Mouse (Mus musculus) heart, embryonic 13.5 days (tissue): Measurements from ENCODE around the gene Olfr149. TPM values are rescaled to one million over a fixed set of nuclear protein-coding genes. Genes with fewer than 3 reads are reported as not detected.

ENCODE experiments used
- ATAC-seq: fragments of 200-750 bp; cut with Nextera tagmentation; 2 replicates; pipeline ENCODE4 v1.8.0; 2017; ENCODE audit warnings: moderate TSS enrichment; ENCODE audit not compliant: insufficient number of reproducible peaks, low FRiP score, low TSS enrichment; ENCODE audit errors: extremely low read depth
- H3K27ac ChIP-seq: fragments of 300-500 bp; sonication (generic); replicated peaks from 2 replicates; pipeline ENCODE4 v1.5.1; 2015; ENCODE audit warnings: moderate library complexity, mild to moderate bottlenecking, inconsistent platforms
- H3K27me3 ChIP-seq: fragments of 300-500 bp; sonication (generic); replicated peaks from 2 replicates; pipeline ENCODE4 v1.6.1; 2015; ENCODE audit warnings: mild to moderate bottlenecking, inconsistent platforms
- H3K36me3 ChIP-seq: fragments of 300-500 bp; sonication (generic); 2 replicates; pipeline ENCODE4 v1.6.1; 2015; ENCODE audit warnings: mild to moderate bottlenecking, inconsistent platforms
- H3K4me1 ChIP-seq: fragments of 300-500 bp; sonication (generic); 2 replicates; pipeline ENCODE4 v1.6.1; 2015; ENCODE audit warnings: inconsistent platforms
- H3K4me2 ChIP-seq: fragments of 300-500 bp; sonication (generic); 2 replicates; pipeline ENCODE4 v1.6.1; 2015; ENCODE audit warnings: inconsistent platforms, mild to moderate bottlenecking, moderate library complexity
- H3K4me3 ChIP-seq: fragments of 300-500 bp; sonication (generic); 2 replicates; pipeline ENCODE4 v1.5.1; 2015; ENCODE audit warnings: moderate library complexity, mild to moderate bottlenecking, inconsistent platforms
- H3K9ac ChIP-seq: fragments of 300-500 bp; sonication (generic); 2 replicates; pipeline ENCODE4 v1.6.1; 2015; ENCODE audit warnings: inconsistent platforms, mild to moderate bottlenecking, moderate library complexity
- H3K9me3 ChIP-seq: fragments of 300-500 bp; sonication (generic); 2 replicates; pipeline ENCODE4 v1.6.1; 2016; ENCODE audit warnings: inconsistent platforms
- WGBS: fragments of 180-500 bp; shearing (Covaris S2); methylation state at CpG from one replicate; pipeline ENCODE4 v1.1.7; 2015; ENCODE audit warnings: mixed read lengths; 5-methylcytosine and 5-hydroxymethylcytosine counted together
- polyA plus RNA-seq: library from polyadenylated mRNA; unstranded; fragments of >200 nt; fragmentation: Nextera tagmentation; extraction: Ambion mirVana; gene quantifications from 2 replicates; pipeline ENCODE4 v1.2.1, GENCODE M21; 2015

The Olfr149 gene
- polyA plus RNA-seq, 1 experiment from 2014 or later, result not detected

GRCm38 (mm10) chr9:39666905-39667304, 40.0 kb downstream of the Olfr149 start, which contains the start of gene Olfr963:
Olfr963 (plus strand) TSS chr9:39667205.
- no peak within 1 kb of the TSS for H3K4me2 ChIP-seq
- no peak for ATAC-seq
- H3K9me3 ChIP-seq, result peaks cover under 1% of the 10 kb centered on the region; the same call in 1 of the 2 replicates
- no peak within 1 kb of the TSS for H3K9ac ChIP-seq
- H3K4me3 ChIP-seq, result no peak within 1 kb of the TSS
- H3K36me3 ChIP-seq, result no peaks in the 10 kb centered on the region
- H3K27ac ChIP-seq, result no peak within 1 kb of the TSS
- WGBS, result 79% methylated on average over 1 of the region's 1 CpGs
- H3K4me1 ChIP-seq, result no peaks in the 10 kb centered on the region
- H3K27me3 ChIP-seq, result no peaks in the 10 kb centered on the region

GRCm38 (mm10) chr9:39654756-39655396, 52.0 kb downstream of the Olfr149 start:
- H3K4me3 ChIP-seq, result no peak overlapping the region
- WGBS, result 59% methylated on average over 6 of the region's 6 CpGs

More at GRCm38 (mm10) chr9:39654756-39655396, 52.0 kb downstream of the Olfr149 start:
- H3K27me3 ChIP-seq, result no peaks in the 10 kb centered on the region
- no peaks in the 10 kb centered on the region for H3K4me1 ChIP-seq
- H3K27ac ChIP-seq, result no peak overlapping the region
- H3K9me3 ChIP-seq, result no peaks in the 10 kb centered on the region
- H3K4me2 ChIP-seq, result no peak overlapping the region
- no peak overlapping the region for H3K9ac ChIP-seq
- no peak for ATAC-seq
- no peaks in the 10 kb centered on the region for H3K36me3 ChIP-seq

Other genes with a start within 250 kb of the Olfr149 start
- not detected in 2 replicates for gene Olfr955, start 235.2 kb downstream of the Olfr149 start, polyA plus RNA-seq
- gene Olfr44, start 213.1 kb downstream of the Olfr149 start, polyA plus RNA-seq, result not detected in 2 replicates
- not detected in 2 replicates for gene Olfr957, start 191.3 kb downstream of the Olfr149 start, polyA plus RNA-seq
- gene Olfr958, start 153.1 kb downstream of the Olfr149 start, polyA plus RNA-seq, result not detected in 2 replicates
- not detected in 2 replicates for gene Olfr959, start 131.5 kb downstream of the Olfr149 start, polyA plus RNA-seq
- 10.3 and 10.8 TPM in 2 replicates for gene AW551984, start 102.7 kb downstream of the Olfr149 start, polyA plus RNA-seq
- gene Olfr148, start 96.5 kb downstream of the Olfr149 start, polyA plus RNA-seq, result not detected in 2 replicates
- not detected in 2 replicates for gene Olfr960, start 85.7 kb downstream of the Olfr149 start, polyA plus RNA-seq
- not detected in 2 replicates for gene Olfr961, start 62.0 kb downstream of the Olfr149 start, polyA plus RNA-seq
- not detected in 2 replicates for gene Olfr963, start 39.9 kb downstream of the Olfr149 start, polyA plus RNA-seq
- gene Olfr965, start 4.2 kb upstream of the Olfr149 start, polyA plus RNA-seq, result not detected in 2 replicates
- gene Olfr150, start 23.9 kb upstream of the Olfr149 start, polyA plus RNA-seq, result not detected in 2 replicates
- gene Olfr967, start 39.1 kb upstream of the Olfr149 start, polyA plus RNA-seq, result not detected in 2 replicates
- not detected in 2 replicates for gene Olfr968, start 76.1 kb upstream of the Olfr149 start, polyA plus RNA-seq
- gene Olfr969, start 83.8 kb upstream of the Olfr149 start, polyA plus RNA-seq, result not detected in 2 replicates
- not detected in 2 replicates for gene Olfr970, start 101.7 kb upstream of the Olfr149 start, polyA plus RNA-seq
- gene Olfr971, start 129.8 kb upstream of the Olfr149 start, polyA plus RNA-seq, result not detected in 2 replicates
- not detected in 2 replicates for gene Olfr972, start 159.3 kb upstream of the Olfr149 start, polyA plus RNA-seq
- not detected in 2 replicates for gene Olfr229, start 200.2 kb upstream of the Olfr149 start, polyA plus RNA-seq
- gene Olfr974, start 230.4 kb upstream of the Olfr149 start, polyA plus RNA-seq, result not detected in 2 replicates
- gene Olfr975, start 244.9 kb upstream of the Olfr149 start, polyA plus RNA-seq, result not detected in 2 replicates